Mouse (Mus musculus) lung, embryonic 16.5 days (tissue): ENCODE measurements around the gene Rab5b. TPM values are rescaled to one million over a fixed set of nuclear protein-coding genes. Genes with fewer than 3 reads are reported as not detected.
A peak's percentile ranks its signal among the peaks of the same experiment; 100 is the strongest.
"Not testable (repeated sequence)": the region's sequence is repeated elsewhere in the genome, so short reads cannot be mapped to it uniquely, and the experiment has no call there.

Experiments
- ATAC-seq: fragments of 200-750 bp; cut with Nextera tagmentation; 2 replicates; pipeline ENCODE4 v1.8.0; 2017; ENCODE audit warnings: low read depth, mild to moderate bottlenecking, moderate library complexity
- H3K27ac ChIP-seq: fragments of 300-500 bp; sonication (generic); 2 replicates; pipeline ENCODE4 v1.5.1; 2014; ENCODE audit warnings: mild to moderate bottlenecking, control low read depth, low read length
- H3K27me3 ChIP-seq: fragments of 300-500 bp; sonication (generic); 2 replicates; pipeline ENCODE4 v1.6.1; 2014; ENCODE audit warnings: low read depth, low read length, mixed read lengths; ENCODE audit not compliant: control insufficient read depth, insufficient read depth
- H3K36me3 ChIP-seq: fragments of 300-500 bp; sonication (generic); 2 replicates; pipeline ENCODE4 v1.6.1; 2014; ENCODE audit warnings: low read length; ENCODE audit not compliant: control insufficient read depth, insufficient read depth
- H3K4me1 ChIP-seq: fragments of 300-500 bp; sonication (generic); replicated peaks from 2 replicates; pipeline ENCODE4 v1.6.1; 2014; ENCODE audit warnings: low read length, mixed read lengths; ENCODE audit not compliant: control insufficient read depth, insufficient read depth
- H3K4me2 ChIP-seq: fragments of 300-500 bp; sonication (generic); 2 replicates; pipeline ENCODE4 v1.6.1; 2014; ENCODE audit warnings: low read depth, low read length, control low read depth
- H3K4me3 ChIP-seq: fragments of 300-500 bp; sonication (generic); 2 replicates; pipeline ENCODE4 v1.5.1; 2014; ENCODE audit warnings: mild to moderate bottlenecking, low read length, control low read depth
- H3K9ac ChIP-seq: fragments of 300-500 bp; sonication (generic); 2 replicates; pipeline ENCODE4 v1.6.1; 2014; ENCODE audit warnings: low read length, control low read depth
- H3K9me3 ChIP-seq: fragments of 300-500 bp; sonication (generic); 2 replicates; pipeline ENCODE4 v1.6.1; 2016; ENCODE audit warnings: low read length; ENCODE audit not compliant: control insufficient read depth
- WGBS: fragments of 180-500 bp; shearing (Covaris S2); extraction: QIAGEN DNeasy Blood & Tissue Kit; methylation state at CpG from one replicate; pipeline ENCODE4 v1.1.7; 2014; 5-methylcytosine and 5-hydroxymethylcytosine counted together
- polyA plus RNA-seq: library from polyadenylated mRNA; unstranded; fragments of >200 nt; fragmentation: Nextera tagmentation; extraction: Ambion mirVana; gene quantifications from 2 replicates; pipeline ENCODE4 v1.2.1, GENCODE M21; 2015

Rab5b gene
- polyA plus RNA-seq, 1 experiment from 2014 or later = 87.9 TPM

GRCm38 (mm10) chr10:128639999-128640398 lies 56.1 kb downstream of the Rab5b start:
- Histone ChIP-seq H3K9me3 (no peaks in the 10 kb centered on the region), H3K27ac (no peak overlapping the region), H3K4me3 (no peak overlapping the region), H3K4me2 (no peak overlapping the region), H3K4me1 (no peaks in the 10 kb centered on the region; the same call in 1 of the 2 replicates), H3K9ac (no peak overlapping the region), H3K27me3 (no peaks in the 10 kb centered on the region), H3K36me3 (no peaks in the 10 kb centered on the region)
- 69% methylated on average over 14 of the region's 14 CpGs for WGBS
- no peak for ATAC-seq

GRCm38 (mm10) chr10:128637011-128637410 lies 59.1 kb downstream of the Rab5b start:
- H3K4me3 ChIP-seq = no peak overlapping the region

DNA sequence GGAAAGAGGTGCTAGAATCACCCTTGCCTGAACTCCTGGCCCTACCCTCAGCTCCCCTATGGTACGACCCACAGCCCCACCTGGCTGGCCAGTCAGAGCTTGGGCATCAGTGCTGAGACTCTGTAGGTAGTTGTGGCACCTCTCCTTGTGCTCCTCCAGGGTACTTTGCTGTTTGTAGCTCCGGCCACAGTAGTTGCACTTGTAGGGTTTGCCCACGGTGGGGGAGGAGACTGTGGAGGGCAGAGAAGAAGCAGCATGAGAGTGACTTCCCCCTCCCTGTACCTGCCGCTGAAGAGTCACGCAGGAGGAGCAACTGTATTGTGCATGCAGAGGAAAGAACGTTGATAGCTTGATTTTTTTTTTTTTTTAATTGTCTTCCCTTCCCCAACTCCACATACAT lies 59.5 kb downstream of the Rab5b start:
- Histone ChIP-seq H3K9ac (no peak overlapping the region), H3K4me1 (no peaks in the 10 kb centered on the region), H3K9me3 (no peaks in the 10 kb centered on the region), H3K27me3 (no peaks in the 10 kb centered on the region), H3K27ac (no peak overlapping the region), H3K4me3 (no peak overlapping the region), H3K4me2 (no peak overlapping the region), H3K36me3 (0 out of 2 replicates have a peak, but pooled peaks cover 3% of the 10 kb centered on the region)
- no peak for ATAC-seq
- 63% methylated on average over 6 of the region's 6 CpGs for WGBS

More at GRCm38 (mm10) chr10:128637011-128637410, 59.1 kb downstream of the Rab5b start:
- Histone ChIP-seq H3K9ac (0 out of 2 replicates have a peak overlapping the region, but pooled peaks have one; percentile 28), H3K4me2 (no peak overlapping the region), H3K36me3 (0 out of 2 replicates have a peak, but pooled peaks cover 3% of the 10 kb centered on the region), H3K27ac (no peak overlapping the region), H3K4me1 (no peaks in the 10 kb centered on the region; the same call in 1 of the 2 replicates), H3K9me3 (no peaks in the 10 kb centered on the region), H3K27me3 (no peaks in the 10 kb centered on the region)
- ATAC-seq = no peak
- 22% methylated on average over 11 of the region's 11 CpGs for WGBS

- Histone ChIP-seq H3K9ac (no peak overlapping the region), H3K4me3 (no peak overlapping the region), H3K9me3 (no peaks in the 10 kb centered on the region), H3K27me3 (no peaks in the 10 kb centered on the region), H3K36me3 (0 out of 2 replicates have a peak, but pooled peaks cover 3% of the 10 kb centered on the region), H3K27ac (no peak overlapping the region), H3K4me2 (no peak overlapping the region), H3K4me1 (no peaks in the 10 kb centered on the region)
- WGBS = 88% methylated on average over 13 of the region's 13 CpGs
- ATAC-seq = no peak
These were observed 60.4 kb downstream of the Rab5b start for GRCm38 (mm10) chr10:128635697-128636096.

- H3K27ac ChIP-seq = no peak overlapping the region
- H3K4me1 ChIP-seq = no peaks in the 10 kb centered on the region
- H3K27me3 ChIP-seq = no peaks in the 10 kb centered on the region
- no peak overlapping the region for H3K9ac ChIP-seq
- no peak for ATAC-seq
- 0 out of 2 replicates have a peak, but pooled peaks cover 3% of the 10 kb centered on the region for H3K36me3 ChIP-seq
- no peak overlapping the region for H3K4me2 ChIP-seq
- 27% methylated on average over 6 of the region's 6 CpGs for WGBS
- no peak overlapping the region for H3K4me3 ChIP-seq
- no peaks in the 10 kb centered on the region for H3K9me3 ChIP-seq
These were observed 64.5 kb downstream of the Rab5b start for GRCm38 (mm10) chr10:128631571-128631970.

- WGBS = 78% methylated on average over 5 of the region's 5 CpGs
These were observed 65.8 kb downstream of the Rab5b start for GRCm38 (mm10) chr10:128630306-128630705.

GRCm38 (mm10) chr10:128629746-128630145 lies 66.3 kb downstream of the Rab5b start:
- H3K4me2 ChIP-seq = no peak overlapping the region
- no peak overlapping the region for H3K27ac ChIP-seq
- peaks cover 5% of the 10 kb centered on the region; the same call in 1 of the 2 replicates for H3K4me1 ChIP-seq
- no peak overlapping the region for H3K9ac ChIP-seq
- no peaks in the 10 kb centered on the region for H3K27me3 ChIP-seq
- no peak overlapping the region for H3K4me3 ChIP-seq
- H3K9me3 ChIP-seq = no peaks in the 10 kb centered on the region
- 76% methylated on average over 2 of the region's 2 CpGs for WGBS
- no peak for ATAC-seq
- H3K36me3 ChIP-seq = peaks cover 7% of the 10 kb centered on the region

More at GRCm38 (mm10) chr10:128630306-128630705, 65.8 kb downstream of the Rab5b start:
- H3K27me3 ChIP-seq, H3K4me1 ChIP-seq, H3K9me3 ChIP-seq, H3K36me3 ChIP-seq, H3K4me3 ChIP-seq, ATAC-seq, H3K27ac ChIP-seq, H3K4me2 ChIP-seq, H3K9ac ChIP-seq: not testable (repeated sequence)

- H3K4me1 ChIP-seq = peaks cover 5% of the 10 kb centered on the region; the same call in 1 of the 2 replicates
- ATAC-seq = no peak
- no peaks in the 10 kb centered on the region for H3K27me3 ChIP-seq
- H3K4me2 ChIP-seq = no peak overlapping the region
- WGBS = 75% methylated on average over 10 of the region's 10 CpGs
- H3K4me3 ChIP-seq = no peak overlapping the region
- no peak overlapping the region for H3K27ac ChIP-seq
- no peak overlapping the region for H3K9ac ChIP-seq
- no peaks in the 10 kb centered on the region for H3K9me3 ChIP-seq
- H3K36me3 ChIP-seq = peaks cover 20% of the 10 kb centered on the region
These were observed 68.4 kb downstream of the Rab5b start for GRCm38 (mm10) chr10:128627398-128628317.
